8 mouse cellular contexts compared by ENCODE assay signal in the genomic region with DNA sequence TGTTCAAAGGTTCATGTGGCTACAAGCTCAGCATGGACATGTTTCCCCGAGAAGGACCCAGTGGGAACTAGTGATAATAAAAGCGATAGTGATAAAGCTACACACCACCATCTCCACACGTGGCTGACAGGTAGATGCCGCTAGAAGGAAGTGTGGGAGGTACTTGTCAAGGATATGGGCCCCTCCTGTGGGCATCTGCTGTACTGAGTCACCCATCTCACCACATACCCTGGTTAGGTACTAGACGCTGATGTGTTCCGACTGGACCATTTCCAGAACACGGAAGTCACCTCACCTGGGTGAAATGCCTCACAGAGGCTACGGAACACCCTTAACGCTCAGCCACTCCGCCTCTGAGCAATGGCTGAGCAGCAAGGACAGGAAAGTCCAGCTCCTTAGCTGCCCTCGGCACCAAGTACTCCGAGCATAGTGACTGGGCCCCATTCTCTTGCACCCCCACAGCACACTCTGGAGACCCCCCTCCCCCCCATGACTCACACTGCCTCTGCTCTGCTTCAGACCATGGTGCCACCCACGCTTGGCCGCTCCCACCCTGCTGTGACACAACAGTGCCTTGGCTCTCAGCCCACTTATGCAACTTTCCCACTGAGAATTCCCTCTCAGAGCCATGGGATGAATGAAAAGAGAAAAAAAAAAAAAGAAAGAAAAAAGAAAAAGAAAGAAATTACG. TPM values are rescaled to one million over a fixed set of nuclear protein-coding genes. Genes with fewer than 3 reads are reported as not detected.
DNase-seq lines count a peak whose midpoint lies in the region; TF ChIP-seq lines count a peak whose summit lies in the region.
"Had no signal": no experiment of that assay in that cellular context is flagged by ENCODE, and none has a peak within 500 bp of the region (broad histone marks: within the 10 kb centered on the region; RNA-seq: fewer than 3 reads in every experiment).

No protein-coding gene starts in this region.

- no peak for TF ChIP-seq CTCF in brain, embryonic 14.5 days (IDR thresholded peaks at IDR 0.05; ENCODE audit: borderline replicate concordance, extremely low read depth, insufficient read depth, insufficient read length)

- DNase-seq in ovary, adult 18-20 months (ENCODE audit: low spot score), result peak; percentile 53
- no peak for DNase-seq in ovary, postnatal 10 days (ENCODE audit: low spot score)
- DNase-seq in brain, embryonic 14.5 days (ENCODE audit: low read depth), result peak; percentile 82
- DNase-seq in heart, adult 9 months (ENCODE audit: low spot score in 2 of 2), result peak; percentile 64 to 83
- DNase-seq in layer of hippocampus, postnatal 36 days, result peak; percentile 73
- peak; percentile 63 for DNase-seq in retina, postnatal 1 day
- no peak for DNase-seq in thymus, postnatal 14 days

- TF ChIP-seq POLR2A in brain, embryonic 14.5 days (IDR thresholded peaks at IDR 0.05; ENCODE audit: borderline replicate concordance, extremely low read depth, insufficient read depth, insufficient read length, poor library complexity, severe bottlenecking), result no peak

RNA-seq across cellular contexts. Expression of a gene that starts 18.4 kb away (rescaled TPM):
- 0.08 and 0.14 TPM in 2 replicates for polyA plus RNA-seq in brain, embryonic 14.5 days (2012; rRNA removed)
- total RNA-seq in layer of hippocampus, postnatal 36 days (2021), result under 1 TPM; 0.25 to 0.48 TPM
- total RNA-seq: liver, adult 2 months had no signal

Comparison
In these comparisons a context has a peak if more than half of its experiments do, and no peak if none do; other contexts are left out.
1. DNase-seq: peak in ovary, adult 18-20 months (single experiment), brain, embryonic 14.5 days (single experiment), heart, adult 9 months (2 of 2), layer of hippocampus, postnatal 36 days (2 of 2) and retina, postnatal 1 day (single experiment); none in ovary, postnatal 10 days (single experiment) and thymus, postnatal 14 days (single experiment).